Mouse (Mus musculus): ENCODE measurements around the gene Rcc1l. TPM values are rescaled to one million over a fixed set of nuclear protein-coding genes. Genes with fewer than 3 reads are reported as not detected.

Gene Rcc1l
- polyA plus RNA-seq, 1 experiment from 2014 or later: 44.3 TPM

- no peak for DNase-seq (ENCODE audit: extremely low spot score, low spot score)
- Histone ChIP-seq H3K4me3 (no peak overlapping the region), H3K9me3 (peaks cover 2% of the 10 kb centered on the region; the same call in 1 of the 2 replicates), H3K36me3 (replicated peaks) (no peaks in the 10 kb centered on the region), H3K27ac (no peak overlapping the region), H3K27me3 (ENCODE audit: poor library complexity, severe bottlenecking) (no peaks in the 10 kb centered on the region), H3K4me1 (peaks cover 26% of the 10 kb centered on the region)
- WGBS: 92% methylated on average over 3 of the region's 3 CpGs
Measured at GRCm38 (mm10) chr5:134186059-134186458, 9.5 kb upstream of the Rcc1l start.

GRCm38 (mm10) chr5:134183880-134184808, 7.6 kb upstream of the Rcc1l start, which contains the start of gene Gtf2ird2:
Gtf2ird2 (plus strand) TSS chr5:134184019.
- H3K36me3 ChIP-seq (replicated peaks): no peaks in the 10 kb centered on the region
- no peaks in the 10 kb centered on the region for H3K27me3 ChIP-seq (ENCODE audit: poor library complexity, severe bottlenecking)
- H3K9me3 ChIP-seq: peaks cover 2% of the 10 kb centered on the region; the same call in 1 of the 2 replicates
- WGBS: under 1% methylated on average over 91 of the region's 92 CpGs
- peaks cover 26% of the 10 kb centered on the region for H3K4me1 ChIP-seq
- H3K4me3 ChIP-seq: peak within 1 kb of the TSS; percentile 84
- H3K27ac ChIP-seq: peak within 1 kb of the TSS; percentile 100
- DNase-seq (ENCODE audit: extremely low spot score, low spot score): peak; percentile 98

DNA sequence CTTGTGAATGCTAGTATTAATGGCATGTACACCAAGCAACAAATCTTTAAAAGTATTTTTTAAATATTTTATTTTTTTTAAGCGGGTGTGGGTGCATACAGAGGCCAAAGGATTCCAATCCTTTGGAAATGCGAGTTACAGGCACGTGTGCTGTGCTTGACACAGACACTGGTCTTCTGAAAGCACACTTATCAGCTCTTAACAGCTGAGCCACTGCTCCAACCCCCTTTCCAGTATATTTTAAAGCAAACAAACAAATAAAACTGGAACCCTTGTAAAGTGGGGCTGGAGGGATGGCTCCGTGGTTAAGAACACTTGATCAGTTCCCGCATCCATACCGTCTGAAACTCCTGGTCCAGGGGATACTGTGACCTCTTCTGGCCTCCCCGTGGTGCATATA, 6.6 kb upstream of the Rcc1l start:
- peaks cover 26% of the 10 kb centered on the region for H3K4me1 ChIP-seq
- WGBS: 63% methylated on average over 7 of the region's 7 CpGs
- H3K27ac ChIP-seq: peak overlapping the region; percentile 100
- H3K9me3 ChIP-seq: peaks cover 2% of the 10 kb centered on the region; the same call in 1 of the 2 replicates
- peak; percentile 21 for DNase-seq (ENCODE audit: extremely low spot score, low spot score)
- no peaks in the 10 kb centered on the region for H3K27me3 ChIP-seq (ENCODE audit: poor library complexity, severe bottlenecking)
- peak overlapping the region; percentile 84 for H3K4me3 ChIP-seq
- no peaks in the 10 kb centered on the region for H3K36me3 ChIP-seq (replicated peaks)

GRCm38 (mm10) chr5:134182735-134183134, 6.2 kb upstream of the Rcc1l start:
- Histone ChIP-seq H3K4me3 (peak overlapping the region; percentile 84), H3K36me3 (replicated peaks) (no peaks in the 10 kb centered on the region), H3K9me3 (peaks cover 2% of the 10 kb centered on the region; the same call in 1 of the 2 replicates), H3K27ac (peak overlapping the region; percentile 100; the same call in 1 of the 2 replicates), H3K4me1 (peaks cover 26% of the 10 kb centered on the region), H3K27me3 (ENCODE audit: poor library complexity, severe bottlenecking) (no peaks in the 10 kb centered on the region)
- WGBS: 79% methylated on average over 4 of the region's 4 CpGs
- DNase-seq (ENCODE audit: extremely low spot score, low spot score): no peak

GRCm38 (mm10) chr5:134182172-134182571, 5.6 kb upstream of the Rcc1l start:
- no peak overlapping the region for H3K27ac ChIP-seq
- H3K9me3 ChIP-seq: no peaks in the 10 kb centered on the region
- peaks cover 26% of the 10 kb centered on the region for H3K4me1 ChIP-seq
- no peaks in the 10 kb centered on the region for H3K27me3 ChIP-seq (ENCODE audit: poor library complexity, severe bottlenecking)
- H3K36me3 ChIP-seq (replicated peaks): no peaks in the 10 kb centered on the region
- 78% methylated on average over 3 of the region's 3 CpGs for WGBS
- no peak overlapping the region; the same call in 1 of the 2 replicates for H3K4me3 ChIP-seq
- no peak for DNase-seq (ENCODE audit: extremely low spot score, low spot score)

GRCm38 (mm10) chr5:134179871-134180270, 3.3 kb upstream of the Rcc1l start:
- Histone ChIP-seq H3K36me3 (replicated peaks) (no peaks in the 10 kb centered on the region), H3K27ac (no peak overlapping the region), H3K27me3 (ENCODE audit: poor library complexity, severe bottlenecking) (no peaks in the 10 kb centered on the region), H3K4me3 (no peak overlapping the region), H3K9me3 (no peaks in the 10 kb centered on the region), H3K4me1 (peaks cover 43% of the 10 kb centered on the region)
- DNase-seq (ENCODE audit: extremely low spot score, low spot score): peak; percentile 74
- WGBS: 35% methylated on average over 7 of the region's 7 CpGs

DNA sequence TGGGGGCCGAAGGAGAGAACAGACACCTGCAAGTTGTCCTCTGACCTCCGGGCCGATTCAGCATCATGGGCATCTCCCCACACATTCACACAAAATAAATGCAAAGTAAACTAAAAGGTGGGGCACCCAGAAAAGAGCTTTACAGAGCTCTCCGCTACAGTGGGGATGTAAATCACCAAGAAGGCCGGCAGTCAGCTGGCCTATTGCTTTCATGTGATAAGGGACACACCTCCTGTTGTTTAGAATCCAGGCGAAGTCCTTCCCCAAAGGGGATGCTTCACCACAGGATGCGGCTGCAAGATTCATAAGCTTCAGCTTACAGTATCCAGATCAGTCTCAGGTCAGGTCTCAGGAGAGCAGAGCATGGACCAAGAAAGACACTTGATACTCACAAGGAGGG, 2.0 kb upstream of the Rcc1l start:
- Histone ChIP-seq H3K27me3 (ENCODE audit: poor library complexity, severe bottlenecking) (no peaks in the 10 kb centered on the region), H3K27ac (no peak overlapping the region), H3K9me3 (no peaks in the 10 kb centered on the region), H3K4me3 (no peak overlapping the region), H3K36me3 (replicated peaks) (0 out of 2 replicates have a peak, but pooled peaks cover 4% of the 10 kb centered on the region), H3K4me1 (peaks cover 43% of the 10 kb centered on the region)
- no peak for DNase-seq (ENCODE audit: extremely low spot score, low spot score)
- WGBS: 78% methylated on average over 7 of the region's 7 CpGs

DNA sequence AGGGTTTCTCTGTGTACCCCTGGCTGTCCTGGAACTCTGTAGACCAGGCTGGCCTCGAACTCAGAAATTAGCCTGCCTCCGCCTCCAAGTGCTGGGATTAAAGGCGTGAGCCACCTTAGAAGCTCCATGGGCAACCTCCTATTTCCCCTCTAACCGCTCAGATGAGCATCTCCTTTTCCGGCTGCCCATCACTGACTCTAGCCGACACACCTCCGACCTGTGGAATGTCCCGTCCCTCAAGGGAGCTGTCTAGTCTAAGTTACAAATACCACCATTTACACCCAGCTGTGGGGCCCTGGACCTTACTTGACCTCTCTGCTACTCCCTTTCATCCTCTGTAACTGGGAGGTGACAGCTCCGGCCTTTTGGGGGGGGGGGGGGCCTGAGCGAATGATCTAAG, 878 bp downstream of the Rcc1l start:
- peak overlapping the region; percentile 99 for H3K4me3 ChIP-seq
- peaks cover 25% of the 10 kb centered on the region for H3K36me3 ChIP-seq (replicated peaks)
- DNase-seq (ENCODE audit: extremely low spot score, low spot score): no peak
- peaks cover 34% of the 10 kb centered on the region for H3K4me1 ChIP-seq
- no peaks in the 10 kb centered on the region for H3K9me3 ChIP-seq
- peak overlapping the region; percentile 93 for H3K27ac ChIP-seq
- H3K27me3 ChIP-seq (ENCODE audit: poor library complexity, severe bottlenecking): no peaks in the 10 kb centered on the region
- WGBS: 9% methylated on average over 10 of the region's 10 CpGs

DNA sequence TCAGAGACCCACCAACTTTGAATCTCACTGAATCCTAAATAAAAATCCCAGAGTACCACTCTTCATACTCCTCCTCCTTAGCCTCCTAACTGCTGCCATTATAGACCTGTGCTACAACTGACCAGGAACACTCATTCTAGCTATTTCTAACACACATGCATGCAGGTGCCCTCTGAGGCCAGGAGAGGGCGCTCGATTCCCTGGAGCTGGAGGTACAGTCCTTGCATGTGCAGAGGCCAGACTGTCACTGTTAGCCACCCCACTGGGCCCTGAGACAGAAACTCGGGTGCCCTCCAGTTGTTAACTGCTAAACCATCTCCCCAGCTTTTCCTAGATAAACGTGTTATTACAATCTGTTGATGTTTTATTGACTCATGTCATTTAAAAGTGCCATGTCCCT, 3.4 kb downstream of the Rcc1l start:
- peak; percentile 53 for DNase-seq (ENCODE audit: extremely low spot score, low spot score)
- Histone ChIP-seq H3K36me3 (replicated peaks) (peaks cover 45% of the 10 kb centered on the region), H3K27ac (no peak overlapping the region), H3K4me1 (peaks cover 34% of the 10 kb centered on the region), H3K4me3 (no peak overlapping the region), H3K9me3 (no peaks in the 10 kb centered on the region), H3K27me3 (ENCODE audit: poor library complexity, severe bottlenecking) (no peaks in the 10 kb centered on the region)
- 40% methylated on average over 4 of the region's 4 CpGs for WGBS

GRCm38 (mm10) chr5:134170167-134170566, 6.4 kb downstream of the Rcc1l start:
- Histone ChIP-seq H3K4me1 (peaks cover 20% of the 10 kb centered on the region), H3K9me3 (no peaks in the 10 kb centered on the region), H3K27me3 (ENCODE audit: poor library complexity, severe bottlenecking) (no peaks in the 10 kb centered on the region), H3K36me3 (replicated peaks) (peaks cover 74% of the 10 kb centered on the region), H3K4me3 (no peak overlapping the region), H3K27ac (no peak overlapping the region)
- 95% methylated on average over 8 of the region's 8 CpGs for WGBS
- no peak for DNase-seq (ENCODE audit: extremely low spot score, low spot score)

GRCm38 (mm10) chr5:134169231-134169630, 7.3 kb downstream of the Rcc1l start:
- H3K27me3 ChIP-seq (ENCODE audit: poor library complexity, severe bottlenecking): no peaks in the 10 kb centered on the region
- H3K4me3 ChIP-seq: no peak overlapping the region
- WGBS: 88% methylated on average over 10 of the region's 10 CpGs
- H3K4me1 ChIP-seq: peaks cover 11% of the 10 kb centered on the region
- peaks cover 83% of the 10 kb centered on the region for H3K36me3 ChIP-seq (replicated peaks)
- no peak for DNase-seq (ENCODE audit: extremely low spot score, low spot score)
- H3K9me3 ChIP-seq: no peaks in the 10 kb centered on the region
- no peak overlapping the region for H3K27ac ChIP-seq

- H3K27ac ChIP-seq: no peak overlapping the region
- DNase-seq (ENCODE audit: extremely low spot score, low spot score): no peak
- no peaks in the 10 kb centered on the region for H3K27me3 ChIP-seq (ENCODE audit: poor library complexity, severe bottlenecking)
- 89% methylated on average over 9 of the region's 9 CpGs for WGBS
- peaks cover 5% of the 10 kb centered on the region for H3K4me1 ChIP-seq
- no peaks in the 10 kb centered on the region for H3K9me3 ChIP-seq
- H3K4me3 ChIP-seq: no peak overlapping the region
- H3K36me3 ChIP-seq (replicated peaks): peaks cover 89% of the 10 kb centered on the region
Measured at GRCm38 (mm10) chr5:134168033-134168432, 8.5 kb downstream of the Rcc1l start.

DNA sequence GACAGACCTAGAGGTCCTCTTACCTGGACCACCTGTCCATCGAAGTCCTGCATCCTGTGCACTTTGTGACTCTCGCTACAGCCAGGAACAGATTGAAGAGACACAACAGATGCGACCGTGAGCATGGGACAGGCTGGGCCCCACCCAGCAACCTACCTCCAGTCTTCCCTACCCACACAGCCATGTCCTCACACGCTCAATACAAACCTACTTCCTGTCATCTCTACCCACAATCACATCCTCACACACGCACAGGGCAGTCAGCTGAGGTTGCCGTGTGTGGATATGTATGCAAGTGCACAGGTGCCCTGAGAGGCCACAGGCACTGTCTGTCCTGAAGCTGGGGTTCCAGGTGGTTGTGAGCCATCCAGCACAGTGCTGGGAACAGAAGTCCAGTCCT, 9.9 kb downstream of the Rcc1l start:
- DNase-seq (ENCODE audit: extremely low spot score, low spot score): no peak
- Histone ChIP-seq H3K36me3 (replicated peaks) (peaks cover 91% of the 10 kb centered on the region), H3K9me3 (no peaks in the 10 kb centered on the region), H3K4me1 (no peaks in the 10 kb centered on the region; the same call in 1 of the 2 replicates), H3K27ac (no peak overlapping the region), H3K4me3 (no peak overlapping the region), H3K27me3 (ENCODE audit: poor library complexity, severe bottlenecking) (no peaks in the 10 kb centered on the region)
- 96% methylated on average over 7 of the region's 7 CpGs for WGBS
